Mouse (Mus musculus): Measurements from ENCODE around the gene Gm9958. TPM values are rescaled to one million over a fixed set of nuclear protein-coding genes. Genes with fewer than 3 reads are reported as not detected.

Gene Gm9958
- polyA plus RNA-seq, 1 experiment from 2014 or later, result 3.8 TPM

DNA sequence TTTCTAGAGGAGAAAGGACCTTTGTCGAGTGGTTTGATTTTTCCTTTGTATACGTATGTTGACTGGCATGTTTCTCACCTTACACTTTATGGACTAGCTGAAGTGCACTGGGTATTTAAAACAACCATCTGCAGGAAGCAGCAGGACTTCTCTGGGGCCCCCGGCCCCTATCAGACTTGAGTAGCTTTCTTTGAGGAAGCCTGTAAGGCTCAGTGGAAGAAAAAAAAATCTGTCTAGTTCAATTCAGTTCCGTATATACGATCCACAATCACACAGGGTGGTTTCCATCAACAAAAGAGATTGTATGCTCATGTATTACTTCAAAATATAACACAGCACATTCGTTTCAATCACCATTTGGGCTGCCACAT is 47.9 kb downstream of the Gm9958 start:
- H3K27ac ChIP-seq (replicated peaks), result no peak overlapping the region
- H3K4me1 ChIP-seq, result no peaks in the 10 kb centered on the region
- H3K36me3 ChIP-seq, result no peaks in the 10 kb centered on the region
- WGBS, result 69% methylated on average over 6 of the region's 6 CpGs
- H3K4me2 ChIP-seq, result no peak overlapping the region
- H3K27me3 ChIP-seq (replicated peaks), result no peaks in the 10 kb centered on the region
- H3K9ac ChIP-seq (replicated peaks), result no peak overlapping the region
- no peak for ATAC-seq (ENCODE audit: low FRiP score)
- no peak overlapping the region for H3K4me3 ChIP-seq (replicated peaks)
- no peaks in the 10 kb centered on the region for H3K9me3 ChIP-seq (replicated peaks)

Other genes starting within 250 kb of the Gm9958 start
- 41.7 and 43.0 TPM in 2 replicates for gene Cox18, start 143.2 kb upstream of the Gm9958 start, polyA plus RNA-seq (2015; fragmentation: Nextera tagmentation; extraction: Ambion mirVana)
- gene Ankrd17, start 627 bp upstream of the Gm9958 start, polyA plus RNA-seq (2015; fragmentation: Nextera tagmentation; extraction: Ambion mirVana), result 25.8 and 27.3 TPM in 2 replicates
- gene Alb, start 93.7 kb downstream of the Gm9958 start, polyA plus RNA-seq (2015; fragmentation: Nextera tagmentation; extraction: Ambion mirVana), result 2.1 and 4.8 TPM in 2 replicates
- 3.2 and 12.1 TPM in 2 replicates for gene Afp, start 123.5 kb downstream of the Gm9958 start, polyA plus RNA-seq (2015; fragmentation: Nextera tagmentation; extraction: Ambion mirVana)
- 1.1 TPM in 1 of 2 replicates, not detected in the other for gene Afm, start 151.7 kb downstream of the Gm9958 start, polyA plus RNA-seq (2015; fragmentation: Nextera tagmentation; extraction: Ambion mirVana)
- 0.09 and 0.10 TPM in 2 replicates for gene 5830473C10Rik, start 193.9 kb downstream of the Gm9958 start, polyA plus RNA-seq (2015; fragmentation: Nextera tagmentation; extraction: Ambion mirVana)